In the genomic region with DNA sequence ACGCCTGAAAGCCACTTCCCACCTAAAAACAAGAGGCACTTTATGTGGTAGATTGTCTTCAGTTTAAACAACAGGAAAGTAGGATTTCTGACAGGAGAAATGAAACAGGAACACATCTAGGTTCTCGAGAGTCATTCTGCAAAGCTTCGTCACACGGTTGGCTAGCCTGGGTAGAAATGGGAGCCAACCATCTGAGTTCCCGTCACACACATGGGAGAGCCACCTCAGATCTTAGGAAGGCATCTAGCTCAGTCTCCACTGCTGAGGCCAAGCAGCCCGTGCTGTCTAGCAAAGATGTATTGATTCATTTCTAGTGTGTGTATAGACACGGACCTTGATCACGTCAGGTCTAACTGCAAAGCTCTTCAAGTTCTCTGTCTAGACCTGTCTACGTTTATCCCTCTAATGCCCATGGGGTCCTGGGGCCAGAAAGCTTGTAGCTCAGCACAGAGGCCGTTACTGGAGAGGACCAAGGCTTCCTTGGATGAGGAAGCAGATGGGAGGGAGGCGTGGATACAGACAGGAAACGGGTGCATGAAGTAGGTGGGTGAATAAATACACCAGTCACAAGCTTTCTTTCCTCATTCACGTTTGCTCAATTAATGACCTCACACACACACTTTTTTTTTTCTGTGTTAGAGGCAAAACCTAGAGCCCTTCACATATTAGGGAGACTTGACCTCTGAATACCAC, we compare ENCODE assay signal across 24 mouse cellular contexts.
DNase-seq lines count a peak whose midpoint lies in the region; ATAC-seq and TF ChIP-seq lines count a peak whose summit lies in the region.
"Had no signal": no experiment of that assay in that cellular context is flagged by ENCODE, and none has a peak within 500 bp of the region (broad histone marks: within the 10 kb centered on the region; RNA-seq: fewer than 3 reads in every experiment).

No protein-coding gene starts in this region.

- H3K9ac ChIP-seq in lung, embryonic 14.5 days: no peak overlapping the region
- H3K9ac ChIP-seq: hindbrain, embryonic 12.5 days; liver, embryonic 15.5 days; stomach, embryonic 15.5 days had no signal

- H3K4me1 ChIP-seq in lung, embryonic 14.5 days (ENCODE audit: insufficient read depth): peaks cover 4% of the 10 kb centered on the region; the same call in 1 of the 2 replicates
- H3K4me1 ChIP-seq: liver, embryonic 15.5 days; stomach, embryonic 15.5 days had no signal

- ATAC-seq in frontal cortex, adult (ENCODE audit: low TSS enrichment): peak; percentile 75
- ATAC-seq in lung, embryonic 14.5 days (ENCODE audit: insufficient read depth): no peak
- ATAC-seq in granulocyte monocyte progenitor cell, adult 5-6 weeks (replicated peaks; ENCODE audit: poor library complexity, severe bottlenecking): peak; percentile 89
- peak; percentile 71 for ATAC-seq in megakaryocyte, adult 5-6 weeks (ENCODE audit: poor library complexity, severe bottlenecking)
- ATAC-seq: CD4-positive, CD25-positive, alpha-beta regulatory T cell, adult 4 months; midbrain, embryonic 16.5 days; Patski had no signal

- H3K9me3 ChIP-seq in lung, embryonic 14.5 days (ENCODE audit: low read depth, low read length): no peaks in the 10 kb centered on the region
- H3K9me3 ChIP-seq: embryonic facial prominence, embryonic 10.5 days; hindbrain, embryonic 12.5 days; liver, embryonic 15.5 days; stomach, embryonic 15.5 days had no signal

- no peak overlapping the region for H3K27ac ChIP-seq in lung, embryonic 14.5 days (ENCODE audit: low read depth)
- H3K27ac ChIP-seq: embryonic facial prominence, embryonic 10.5 days; heart, adult 2 months; hindbrain, embryonic 12.5 days; kidney, postnatal 0 days; liver, embryonic 15.5 days; stomach, embryonic 15.5 days had no signal

- no peak for TF ChIP-seq CTCF in lung, embryonic 14.5 days (IDR thresholded peaks at IDR 0.05; ENCODE audit: low read depth)

- DNase-seq in frontal cortex, postnatal 10 days (ENCODE audit: low spot score in 2 of 2): no peak
- DNase-seq in lung, embryonic 14.5 days: peak; percentile 25
- no peak for DNase-seq in lung, postnatal 25 days (ENCODE audit: low spot score)
- no peak for DNase-seq in cerebellum, postnatal 36 days
- no peak for DNase-seq in adrenal gland, postnatal 14 days
- DNase-seq: adrenal gland, adult 8-10 months; cerebellum, adult 11-12 months; cerebellum, postnatal 25 days; gastrocnemius, postnatal 10 days; heart, adult 2 months; kidney, adult 18-20 months; lung, postnatal 10 days; thymus, adult 2 months had no signal

- H3K36me3 ChIP-seq in lung, embryonic 14.5 days (ENCODE audit: insufficient read depth): no peaks in the 10 kb centered on the region
- H3K36me3 ChIP-seq: embryonic facial prominence, embryonic 10.5 days; hindbrain, embryonic 12.5 days; liver, embryonic 15.5 days; stomach, embryonic 15.5 days had no signal

- 67% methylated on average over 13 of the region's 13 CpGs for WGBS in lung, embryonic 14.5 days

- no peak overlapping the region for H3K4me2 ChIP-seq in lung, embryonic 14.5 days
- H3K4me2 ChIP-seq: hindbrain, embryonic 12.5 days; liver, embryonic 15.5 days; stomach, embryonic 15.5 days had no signal

- H3K4me3 ChIP-seq in lung, embryonic 14.5 days (ENCODE audit: low read depth, low read length): no peak overlapping the region
- H3K4me3 ChIP-seq: embryonic facial prominence, embryonic 10.5 days; heart, adult 2 months; hindbrain, embryonic 12.5 days; liver, embryonic 15.5 days; stomach, embryonic 15.5 days had no signal

- H3K27me3 ChIP-seq in lung, embryonic 14.5 days (ENCODE audit: insufficient read depth, low read length): no peaks in the 10 kb centered on the region
- H3K27me3 ChIP-seq: hindbrain, embryonic 12.5 days; liver, embryonic 15.5 days; Patski; stomach, embryonic 15.5 days had no signal
